Mouse (Mus musculus): ENCODE measurements around the gene B4galt1. TPM values are rescaled to one million over a fixed set of nuclear protein-coding genes. Genes with fewer than 3 reads are reported as not detected.

B4galt1 gene
- polyA plus RNA-seq, 2 experiments from 2014 or later: 52.5 to 61.3 TPM

DNA sequence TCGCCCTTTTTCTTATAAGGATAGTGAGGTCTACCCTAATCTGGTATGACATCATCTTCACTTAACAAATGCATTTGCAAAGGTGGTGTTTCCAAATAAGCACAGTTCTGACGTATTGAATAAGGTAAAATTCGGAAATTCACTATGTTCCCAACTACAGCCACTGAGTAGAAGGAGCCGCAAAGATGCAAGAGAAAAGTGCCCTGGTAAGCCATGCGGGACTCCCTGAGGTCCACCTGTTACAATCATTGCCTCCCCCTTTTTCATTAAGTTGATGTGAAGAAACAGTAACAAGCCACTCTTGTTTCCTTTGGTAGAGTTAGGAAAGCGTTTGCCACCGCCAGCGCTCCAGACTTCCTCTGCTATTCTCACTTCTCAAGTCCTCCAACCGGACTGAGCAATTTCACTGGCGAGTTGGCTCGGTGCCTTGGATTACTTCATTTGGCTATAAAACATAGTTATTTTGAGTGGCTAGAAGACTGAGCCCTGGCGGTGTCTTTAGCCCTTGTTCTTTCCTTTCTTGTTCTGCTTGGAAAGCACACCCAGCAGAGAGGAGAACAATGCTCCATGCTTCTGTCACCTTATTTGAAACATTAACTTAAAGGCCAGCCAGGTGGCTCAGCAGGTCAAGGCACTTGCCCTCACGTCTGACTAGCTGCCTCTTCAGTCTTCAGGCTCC lies 14.9 kb upstream of the B4galt1 start:
- ATAC-seq: no peak

DNA sequence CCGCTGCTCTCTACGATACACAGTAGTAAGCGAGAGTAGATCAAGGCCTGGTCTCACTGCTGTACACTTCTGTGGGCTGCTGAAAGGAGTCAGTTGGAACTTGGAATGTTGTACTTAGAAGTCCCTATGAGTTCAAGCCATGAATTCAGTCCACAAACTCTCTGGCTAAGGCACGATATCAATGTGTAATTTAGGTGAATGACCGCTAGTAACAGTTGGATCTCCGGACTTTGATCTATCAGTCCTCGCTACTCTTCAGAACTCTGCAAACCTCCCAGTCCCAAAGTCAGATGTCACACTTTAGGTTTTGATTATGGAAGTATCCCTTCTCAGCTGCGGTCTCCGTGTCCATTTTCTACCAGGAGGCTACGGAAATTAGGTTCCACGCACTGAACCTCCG lies 10.6 kb upstream of the B4galt1 start:
- ATAC-seq: no peak

DNA sequence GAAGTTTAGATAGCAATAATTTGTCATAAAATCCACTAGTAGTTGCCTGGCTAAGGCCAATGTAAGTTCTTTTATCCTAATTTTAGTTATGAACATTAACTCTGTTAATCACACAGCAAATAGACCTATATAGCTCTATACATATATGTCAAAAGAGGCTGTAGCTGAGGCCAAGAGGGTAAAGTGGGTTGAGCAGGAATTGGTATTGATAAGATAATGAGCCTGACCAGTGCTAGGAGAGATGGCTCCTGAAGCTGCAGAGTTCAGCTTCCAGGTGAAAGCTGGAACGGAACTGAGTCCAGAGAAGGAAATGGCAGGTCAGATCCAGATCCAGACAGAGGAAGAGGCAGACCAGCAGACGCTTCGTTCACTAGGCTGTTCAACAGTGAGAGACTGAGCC lies 9.5 kb upstream of the B4galt1 start:
- no peak for ATAC-seq

DNA sequence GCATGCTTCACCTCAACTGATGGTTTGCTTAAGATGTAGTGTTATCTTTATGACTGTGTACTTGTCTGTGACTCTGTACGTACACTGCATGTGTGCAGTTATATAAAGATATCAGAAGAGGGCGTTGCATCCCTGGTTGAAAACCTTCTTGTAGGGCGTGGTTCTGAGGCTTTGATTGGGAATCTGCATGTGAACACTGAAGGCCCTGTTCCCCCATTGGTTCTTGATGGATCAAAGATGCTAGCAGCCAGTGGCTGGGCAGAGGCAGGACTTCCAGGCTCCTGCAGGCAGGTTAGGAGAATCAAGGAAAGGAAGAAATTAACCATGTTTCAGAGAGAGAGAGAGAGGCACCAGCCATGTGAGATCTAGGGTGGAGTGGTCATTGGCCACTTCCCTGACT lies 7.3 kb upstream of the B4galt1 start:
- no peak for ATAC-seq

DNA sequence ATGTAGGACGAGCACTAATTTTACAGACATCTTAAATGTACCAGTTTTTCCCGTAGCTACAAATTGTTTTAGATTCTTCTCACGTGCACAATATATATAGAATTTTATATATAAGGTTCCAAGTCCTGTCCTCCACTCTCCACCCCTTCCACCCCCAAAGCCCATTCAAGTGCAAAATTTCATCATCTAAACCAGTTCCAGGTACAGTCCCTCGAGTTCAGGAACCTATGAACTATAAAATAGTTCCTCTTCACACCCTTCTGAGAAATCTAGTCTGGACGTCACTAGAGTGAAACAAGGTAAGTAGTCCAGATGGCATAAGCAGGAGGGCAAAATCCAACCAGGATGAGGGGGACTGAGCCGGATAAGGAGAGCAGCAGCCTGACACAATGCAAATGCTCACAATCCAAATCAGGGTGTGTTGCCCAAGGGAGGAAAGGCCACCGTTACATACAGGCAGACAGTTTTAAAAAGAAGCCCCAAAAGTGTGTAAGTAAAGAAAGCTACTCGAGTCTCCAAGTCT lies 4.1 kb upstream of the B4galt1 start:
- no peak for ATAC-seq

DNA sequence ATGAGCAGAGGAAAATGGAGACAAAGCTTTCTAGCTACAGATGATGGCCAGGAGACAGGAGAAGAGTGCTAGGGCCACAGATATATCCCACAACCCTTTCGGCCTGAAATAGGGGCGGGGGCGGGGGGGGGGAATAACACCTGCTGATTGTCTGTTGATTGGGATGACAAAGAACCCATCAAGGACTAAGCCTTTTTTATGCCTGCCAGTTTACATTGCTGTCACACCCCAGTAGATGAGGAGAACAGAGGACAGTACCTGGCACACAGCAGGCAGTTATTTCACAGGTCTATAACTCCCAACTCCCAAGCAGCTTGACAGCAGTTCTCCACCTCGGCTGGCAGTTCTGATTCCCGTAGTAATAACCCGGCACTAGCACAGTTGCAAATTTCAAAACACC lies 2.8 kb upstream of the B4galt1 start:
- no peak for ATAC-seq

DNA sequence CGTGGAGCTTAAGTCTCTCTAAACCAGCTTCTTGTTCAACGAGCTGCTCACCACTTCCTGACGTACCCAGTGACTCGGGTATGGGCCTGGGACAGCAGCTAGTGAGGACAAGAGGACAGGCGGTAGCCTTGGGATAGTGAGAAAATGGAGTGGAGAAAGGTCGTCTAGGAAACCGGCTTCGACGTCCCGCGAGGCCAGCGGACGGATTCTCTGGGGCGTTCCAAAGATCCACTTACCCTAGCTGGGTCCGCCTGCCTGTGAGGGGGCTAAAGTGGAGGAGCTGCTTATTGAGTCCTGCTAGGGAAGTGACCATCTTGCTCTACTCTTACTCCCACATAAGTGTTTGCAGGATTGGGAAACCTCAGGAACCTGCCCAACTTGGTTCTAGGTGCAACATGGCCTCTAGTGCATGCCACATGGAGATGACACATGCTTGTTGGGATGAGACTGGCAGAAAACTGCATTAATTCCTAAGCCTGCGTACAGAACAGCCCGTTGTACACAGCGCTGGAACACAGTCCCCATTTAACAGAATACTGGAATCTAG lies 655 bp upstream of the B4galt1 start:
- ATAC-seq: no peak

DNA sequence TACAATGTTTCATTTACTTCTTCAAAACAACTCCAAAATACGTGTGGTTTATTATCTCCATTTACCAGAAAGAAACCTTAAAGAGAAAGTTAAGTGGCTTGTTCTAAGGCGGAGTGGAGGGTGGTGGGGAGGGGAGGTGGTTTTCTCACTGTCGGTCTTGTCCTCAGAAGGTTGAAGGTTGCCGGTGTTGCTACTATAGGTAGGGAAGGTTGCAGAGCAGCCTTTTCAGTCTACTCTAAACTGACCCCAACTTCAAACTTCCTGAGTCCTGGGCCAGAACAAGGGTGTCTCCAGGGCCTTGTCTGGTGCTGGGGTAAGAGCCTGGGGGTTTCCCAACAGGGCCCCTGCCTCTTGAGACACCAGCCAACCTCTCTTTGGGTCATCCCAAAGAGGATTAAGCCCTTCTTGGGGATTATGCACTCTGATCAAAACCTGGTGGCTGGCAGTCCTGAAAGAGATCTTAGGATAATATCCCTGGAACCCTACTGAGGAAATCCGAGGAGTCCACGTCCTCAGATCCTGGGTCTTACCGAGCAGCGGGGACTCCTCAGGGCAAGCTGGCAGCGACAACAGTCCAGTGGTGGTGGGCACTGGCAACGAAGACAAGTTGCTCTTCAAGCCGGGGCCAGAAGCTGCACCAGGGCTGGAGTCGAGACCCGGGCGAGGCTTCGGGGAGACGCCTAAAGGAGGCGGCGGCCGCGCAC lies 792 bp downstream of the B4galt1 start:
- no peak for ATAC-seq

DNA sequence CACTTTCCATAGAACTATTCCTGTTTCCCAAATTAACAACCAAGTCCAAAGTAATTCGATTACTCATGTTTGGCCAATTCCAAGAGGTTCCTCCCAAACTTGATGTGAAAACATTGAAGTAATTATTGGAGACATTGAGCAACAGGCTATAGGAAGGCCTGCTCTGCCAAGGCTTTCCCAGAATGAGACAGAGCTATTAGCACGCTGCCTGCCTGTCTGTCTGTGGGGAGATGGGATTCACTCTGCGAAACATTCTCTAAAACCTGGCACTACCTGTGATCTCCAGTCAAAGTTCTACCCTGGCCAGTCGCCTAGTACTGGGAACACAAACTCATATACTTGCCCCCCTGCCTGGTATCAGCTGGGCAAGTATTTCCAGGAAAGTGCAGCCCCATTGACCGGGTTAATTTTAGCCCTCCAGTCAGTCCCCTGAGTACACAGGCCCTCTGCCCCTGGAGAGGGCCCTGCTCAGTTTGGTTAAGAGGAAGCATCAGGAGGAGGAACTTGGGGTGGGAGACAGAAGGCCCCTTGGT lies 1.5 kb downstream of the B4galt1 start:
- no peak for ATAC-seq

DNA sequence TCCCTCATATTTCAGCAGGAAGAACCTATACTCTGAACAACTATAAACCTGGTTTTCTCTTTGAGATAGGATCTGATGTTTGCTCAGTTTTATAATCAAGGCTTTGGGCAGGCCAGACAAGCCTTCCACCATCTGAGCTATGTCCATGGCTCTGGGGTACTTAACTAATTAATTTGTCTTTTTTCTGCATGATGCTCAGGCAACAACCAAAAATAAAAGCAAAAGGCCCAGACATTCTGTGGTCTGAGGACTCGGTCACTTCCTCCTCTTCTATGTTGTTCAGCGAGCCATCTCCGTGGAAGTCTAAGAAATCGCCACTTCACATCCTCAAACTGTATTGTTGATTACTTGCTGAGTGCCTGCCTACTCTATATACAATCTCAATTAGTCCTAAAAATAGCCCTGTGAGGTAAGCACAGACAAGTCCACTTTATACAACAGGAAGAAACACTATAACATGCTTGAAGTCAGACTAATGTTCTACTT lies 2.0 kb downstream of the B4galt1 start:
- no peak for ATAC-seq

DNA sequence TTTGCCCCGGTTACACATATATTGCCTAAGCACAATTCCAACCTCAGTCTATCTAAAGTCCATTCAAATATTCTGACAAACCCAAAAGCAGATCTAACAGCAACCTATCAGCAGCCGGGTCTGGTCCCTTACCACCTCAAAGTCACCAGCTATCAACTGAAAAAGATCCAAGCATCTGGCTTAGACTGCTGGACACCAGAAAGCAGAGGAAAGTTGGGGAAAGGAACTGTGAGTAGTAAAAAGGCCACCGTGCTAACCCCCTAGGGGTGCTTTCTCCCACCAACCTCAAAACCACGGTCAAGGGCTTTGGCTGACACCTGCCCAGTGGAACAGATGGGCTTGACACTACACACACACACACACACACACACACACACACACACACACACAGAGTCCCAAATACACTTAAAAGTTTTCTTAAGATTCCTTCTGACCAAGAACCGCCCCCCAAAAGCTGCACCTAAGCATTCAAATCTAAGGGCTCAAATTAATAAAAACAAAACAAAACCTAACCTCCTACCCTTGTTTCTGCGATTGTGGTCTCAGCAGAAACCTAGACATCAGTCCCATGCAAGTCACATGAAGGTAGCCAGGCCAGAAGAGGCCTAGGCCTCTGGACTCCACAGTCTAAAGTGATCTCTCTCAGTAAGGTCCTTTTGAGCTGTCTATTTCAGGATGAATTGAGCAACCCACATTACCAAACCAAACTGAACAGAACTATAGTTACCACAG lies 2.6 kb downstream of the B4galt1 start:
- ATAC-seq: no peak

DNA sequence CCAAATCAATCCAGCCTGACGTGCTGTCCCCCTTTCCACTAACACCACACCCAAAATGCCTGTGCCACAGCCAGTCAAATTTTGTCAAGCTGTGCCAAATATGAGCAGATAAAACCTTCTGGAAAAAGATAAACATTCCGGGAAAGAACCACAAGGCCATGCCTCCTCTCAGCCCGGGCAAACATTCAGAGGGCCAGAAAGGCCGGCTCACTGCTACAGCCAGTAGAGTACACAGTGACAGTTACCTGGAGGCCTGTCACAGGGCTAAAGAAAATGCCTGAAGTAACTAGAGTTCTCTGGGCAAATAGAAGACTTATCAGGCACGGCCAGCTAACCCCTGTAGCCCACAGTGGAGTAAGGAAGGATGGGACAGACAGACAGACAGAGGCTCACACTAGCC lies 3.2 kb downstream of the B4galt1 start:
- no peak for ATAC-seq

DNA sequence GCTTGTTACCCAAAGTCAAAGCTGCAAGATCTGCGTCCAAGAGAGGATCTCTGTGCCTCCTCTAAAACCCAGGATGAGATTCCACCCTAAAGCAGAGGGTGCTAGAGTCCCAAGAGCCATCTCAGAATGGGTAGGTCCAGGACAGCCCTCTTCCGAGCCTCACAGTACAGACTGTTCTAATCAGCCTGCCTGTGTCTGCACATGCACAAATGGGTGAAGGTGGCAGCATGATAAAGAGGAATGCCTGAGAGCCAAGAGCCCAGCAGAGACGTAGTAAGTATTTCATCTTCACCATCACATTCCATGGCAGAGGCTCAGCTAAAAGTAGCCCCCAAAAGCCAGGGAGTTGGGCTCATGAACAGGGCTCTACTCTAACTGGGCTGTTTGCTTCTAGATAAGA lies 4.3 kb downstream of the B4galt1 start:
- no peak for ATAC-seq

DNA sequence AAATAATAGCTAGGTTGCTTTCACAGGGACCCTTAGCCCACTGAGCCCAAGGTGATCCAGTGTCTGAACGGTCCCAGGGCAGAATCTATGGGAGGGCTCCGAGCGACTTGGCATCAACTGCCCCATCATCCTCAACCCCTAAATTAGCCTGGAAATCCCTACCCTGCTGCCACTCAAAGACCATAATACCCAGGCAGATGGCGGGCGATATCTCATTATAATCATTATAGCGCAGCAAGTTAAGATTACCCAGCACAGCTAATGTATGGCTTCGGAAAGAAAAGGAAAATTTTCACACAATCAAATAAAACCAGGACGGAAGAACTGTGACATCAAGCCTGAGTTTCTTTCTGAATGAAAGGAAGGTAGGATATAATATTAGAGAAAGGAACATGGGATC lies 5.6 kb downstream of the B4galt1 start:
- no peak for ATAC-seq

DNA sequence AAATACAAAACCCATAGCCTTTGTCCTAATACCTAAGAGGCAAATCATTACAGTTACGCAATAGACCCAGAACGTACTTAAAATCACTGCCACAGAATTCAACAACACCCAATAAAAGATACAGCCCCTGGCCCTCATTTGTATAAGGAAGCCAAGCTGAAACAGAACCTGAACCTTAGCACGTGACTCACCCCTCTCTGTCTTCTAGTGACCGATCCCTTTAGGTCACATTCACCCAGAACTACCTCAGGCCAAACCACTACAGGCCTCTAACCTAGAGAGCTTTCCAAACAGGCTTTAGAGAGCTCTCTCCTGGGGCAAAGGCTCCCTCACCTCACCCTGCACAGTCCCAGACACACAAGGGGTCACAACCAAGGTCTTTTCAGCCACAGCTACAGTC lies 6.6 kb downstream of the B4galt1 start:
- no peak for ATAC-seq

DNA sequence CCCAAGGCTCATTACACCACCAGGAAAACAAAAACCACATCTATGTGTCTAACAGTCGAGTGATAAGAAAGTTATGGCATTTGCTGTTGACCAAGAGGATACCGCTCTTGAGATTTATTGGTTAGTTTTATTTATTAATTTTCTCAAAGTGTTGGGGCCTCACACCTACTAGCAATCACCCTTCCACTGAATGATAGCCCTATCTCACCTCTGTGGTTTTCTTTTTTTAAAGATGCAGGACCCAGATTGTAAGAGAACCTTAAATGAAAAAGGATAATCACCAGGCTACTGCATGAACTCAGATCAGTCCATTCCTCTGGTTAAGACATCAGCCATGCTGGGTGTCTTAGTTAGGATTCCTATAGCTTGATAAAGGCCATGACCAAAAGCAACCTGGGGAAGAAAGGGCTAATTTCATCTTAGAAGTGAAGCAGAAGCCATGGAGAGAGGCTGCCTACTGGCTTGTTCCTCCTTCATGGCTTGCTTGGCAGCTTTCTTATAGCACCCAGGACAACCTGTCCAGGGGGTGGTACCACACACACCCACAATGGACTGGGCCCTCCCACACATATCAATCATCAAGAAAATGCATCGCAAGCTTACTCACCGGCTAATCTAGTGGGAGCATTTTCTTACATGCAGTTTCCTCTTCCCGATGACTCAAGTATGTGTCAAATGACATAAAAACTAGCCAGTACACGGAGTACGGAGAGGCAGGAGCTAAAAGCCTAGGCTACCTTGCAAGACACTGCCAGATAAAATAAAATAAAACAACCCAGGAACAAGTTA lies 7.5 kb downstream of the B4galt1 start:
- no peak for ATAC-seq

DNA sequence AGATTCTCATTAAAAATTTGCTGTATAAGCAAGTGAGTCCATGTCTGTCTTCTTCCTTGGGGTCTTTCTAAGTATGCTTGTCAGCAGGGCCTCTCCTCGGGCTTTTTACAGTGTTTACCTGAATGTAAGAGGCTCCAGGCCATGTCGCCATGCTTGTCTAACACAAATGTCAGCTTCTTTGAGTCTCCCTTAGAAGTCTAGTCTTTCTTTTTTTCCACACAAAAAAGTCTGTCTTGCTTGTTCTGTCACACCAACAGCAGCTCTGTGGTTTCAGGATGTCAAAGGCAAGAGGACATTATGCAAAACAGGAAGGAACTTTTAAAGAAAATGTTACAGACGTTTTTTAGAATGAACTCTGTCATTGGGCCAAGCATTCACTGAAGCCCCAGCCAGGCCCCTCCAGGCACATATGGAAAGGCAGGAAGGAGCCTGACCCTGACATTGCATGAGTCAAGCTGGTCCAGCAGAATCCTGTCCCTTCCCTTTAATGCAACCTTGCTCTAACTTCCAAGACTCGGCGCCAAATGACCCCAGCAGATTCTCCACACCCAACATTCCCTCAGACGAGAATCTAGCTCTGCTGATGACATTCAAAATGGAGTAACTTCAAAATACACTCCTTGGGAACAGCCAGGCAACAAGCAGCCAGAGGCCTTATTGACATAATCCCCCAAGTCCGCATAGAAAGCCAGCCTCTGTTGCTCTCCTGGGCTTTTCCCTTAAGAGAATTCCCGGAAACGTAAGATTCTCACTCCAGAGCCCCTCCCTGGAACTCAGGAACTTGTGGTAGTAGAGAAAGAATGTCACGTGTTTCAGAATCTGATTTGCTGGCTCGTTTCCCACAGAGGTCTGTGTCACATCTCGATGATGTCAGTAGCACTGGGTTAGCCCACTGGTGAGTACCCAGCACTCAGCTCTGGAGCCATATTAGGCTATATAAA lies 8.7 kb downstream of the B4galt1 start:
- ATAC-seq: peak; percentile 63

DNA sequence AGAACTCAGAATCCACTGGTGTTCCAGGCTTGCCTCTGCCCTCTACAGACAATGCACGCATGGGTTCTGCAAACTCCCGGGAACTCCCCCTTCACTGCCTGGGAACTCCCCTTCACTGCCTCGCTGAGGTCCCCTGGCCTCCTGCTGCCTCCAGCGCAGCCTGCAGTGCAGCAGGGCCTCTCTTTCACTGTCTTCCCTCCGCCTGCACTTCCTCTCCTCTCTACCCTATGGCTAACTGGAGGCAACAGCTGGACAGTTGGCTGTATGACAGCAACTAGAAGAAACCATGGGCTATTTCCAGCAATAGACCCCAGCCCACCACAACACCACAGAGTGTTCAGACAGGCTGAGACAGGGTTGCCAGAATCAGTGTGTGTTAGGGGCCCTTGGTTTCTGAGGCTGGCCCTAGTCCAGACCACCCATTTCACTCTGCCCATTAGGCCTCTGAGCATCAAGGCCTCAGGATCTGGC lies 9.5 kb downstream of the B4galt1 start:
- peak; percentile 75 for ATAC-seq

DNA sequence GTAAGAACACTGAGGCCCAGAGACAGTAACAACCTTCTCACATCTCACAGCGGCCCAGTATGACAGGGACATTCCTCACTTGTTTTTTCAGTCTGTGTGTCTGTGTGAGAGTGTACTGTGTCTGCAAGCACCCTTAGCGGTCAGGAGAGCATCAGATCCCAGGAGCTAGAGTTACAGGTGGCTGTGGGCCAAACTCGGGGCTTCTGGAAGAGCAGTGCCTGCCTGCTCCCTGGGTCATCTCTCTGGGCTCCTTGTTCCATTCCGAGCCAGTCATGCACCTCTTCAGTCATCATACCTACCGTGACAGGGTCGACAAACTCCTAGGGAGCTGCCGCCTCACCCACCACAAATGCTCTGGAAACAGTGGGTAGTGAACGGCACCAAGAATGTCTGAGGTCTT lies 10.1 kb downstream of the B4galt1 start:
- ATAC-seq: peak; percentile 4

DNA sequence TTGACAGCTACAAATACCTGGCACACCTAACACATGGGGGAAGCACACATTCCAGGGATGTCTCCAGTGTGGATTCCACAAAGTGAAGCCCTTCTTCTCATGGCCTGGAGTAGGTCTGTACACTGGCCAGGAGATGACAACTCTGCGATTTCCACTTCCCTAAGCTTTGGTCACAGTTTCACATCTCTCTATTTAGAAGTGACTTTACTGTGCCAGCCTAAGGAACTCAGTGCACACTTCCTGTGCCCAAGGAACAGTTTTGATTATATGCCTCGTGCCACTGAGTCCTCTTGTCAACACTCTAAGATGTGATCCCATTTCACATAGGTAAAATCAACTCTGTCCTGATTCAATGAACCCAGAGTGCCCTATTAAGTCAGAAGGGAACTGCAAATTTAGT lies 13.4 kb downstream of the B4galt1 start:
- no peak for ATAC-seq

DNA sequence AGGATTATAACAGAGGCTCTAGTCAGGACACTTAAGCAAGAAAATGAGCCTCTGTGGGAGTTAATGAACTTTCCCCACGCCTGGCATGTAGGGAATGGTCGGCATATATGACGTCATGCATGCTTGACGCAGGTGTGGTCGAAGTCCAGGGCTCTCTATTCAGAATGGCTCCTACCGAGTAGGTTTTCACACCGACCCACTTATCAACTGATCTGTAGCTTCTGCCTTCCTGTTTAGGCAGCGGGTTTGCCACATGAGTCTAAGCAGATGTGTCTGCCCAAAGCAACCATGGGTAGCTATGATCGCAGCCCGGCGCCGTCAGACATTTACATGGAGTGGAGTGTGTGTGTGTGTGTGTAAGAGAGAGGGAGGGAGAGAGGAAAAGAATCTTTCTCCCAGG lies 14.6 kb downstream of the B4galt1 start:
- ATAC-seq: peak; percentile 67

All from CD4-positive, CD25-positive, alpha-beta regulatory T cell, adult 4 months (primary cell).